Mouse (Mus musculus) olfactory bulb, adult 2 months (tissue): ENCODE data around the gene Kcnq1.
A peak's percentile ranks its signal among the peaks of the same experiment; 100 is the strongest.

Source experiments
- CTCF ChIP-seq: fragments of 200-500 bp; IDR thresholded peaks from 2 replicates; pipeline ENCODE4 v1.5.1; 2012; ENCODE audit warnings: low read depth, mild to moderate bottlenecking, low read length, moderate library complexity; ENCODE audit not compliant: insufficient read depth
- POLR2A ChIP-seq: fragments of 200-500 bp; IDR thresholded peaks from 2 replicates; pipeline ENCODE4 v1.6.1; 2012; ENCODE audit warnings: mild to moderate bottlenecking, low read depth, low read length, moderate library complexity; ENCODE audit not compliant: insufficient read depth

- 0 out of 2 replicates have a peak, but pooled peaks have one; percentile 20 for TF ChIP-seq CTCF
- TF ChIP-seq POLR2A: no peak
Observed at GRCm38 (mm10) chr7:143152350-143152749, 46.2 kb downstream of the Kcnq1 start.
